Mouse (Mus musculus): ENCODE data around the gene Sat1. TPM values are rescaled to one million over a fixed set of nuclear protein-coding genes. Genes with fewer than 3 reads are reported as not detected.

Gene Sat1
- polyA plus RNA-seq, 1 experiment from 2014 or later: 101 TPM

DNA sequence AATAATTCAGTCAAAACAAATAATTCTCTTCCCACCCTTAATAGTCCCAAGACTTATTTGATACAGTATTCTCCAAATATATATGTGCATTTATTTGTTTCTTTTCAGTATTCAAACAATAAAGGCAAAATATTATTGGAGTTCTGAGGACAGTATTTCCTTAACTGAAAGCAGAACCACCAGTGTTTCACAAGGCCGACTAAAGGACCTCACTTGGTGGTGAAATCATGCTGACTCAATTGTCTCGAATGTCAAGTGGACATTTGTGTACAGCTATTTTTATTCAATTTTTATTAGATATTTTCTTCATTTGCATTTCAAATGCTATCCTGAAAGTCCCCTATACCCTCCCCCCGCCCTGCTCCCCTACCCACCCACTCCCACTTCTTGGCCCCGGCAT, 21.3 kb downstream of the Sat1 start:
- Histone ChIP-seq H3K27me3 (no peaks in the 10 kb centered on the region), H3K4me2 (replicated peaks) (no peak overlapping the region), H3K36me3 (no peaks in the 10 kb centered on the region), H3K9me3 (no peaks in the 10 kb centered on the region), H3K27ac (no peak overlapping the region), H3K4me3 (no peak overlapping the region), H3K4me1 (no peaks in the 10 kb centered on the region), H3K9ac (no peak overlapping the region)
- no peak for ATAC-seq (ENCODE audit: insufficient number of reproducible peaks, insufficient read depth, low FRiP score, low TSS enrichment)
- 77% methylated on average over 4 of the region's 4 CpGs for WGBS

DNA sequence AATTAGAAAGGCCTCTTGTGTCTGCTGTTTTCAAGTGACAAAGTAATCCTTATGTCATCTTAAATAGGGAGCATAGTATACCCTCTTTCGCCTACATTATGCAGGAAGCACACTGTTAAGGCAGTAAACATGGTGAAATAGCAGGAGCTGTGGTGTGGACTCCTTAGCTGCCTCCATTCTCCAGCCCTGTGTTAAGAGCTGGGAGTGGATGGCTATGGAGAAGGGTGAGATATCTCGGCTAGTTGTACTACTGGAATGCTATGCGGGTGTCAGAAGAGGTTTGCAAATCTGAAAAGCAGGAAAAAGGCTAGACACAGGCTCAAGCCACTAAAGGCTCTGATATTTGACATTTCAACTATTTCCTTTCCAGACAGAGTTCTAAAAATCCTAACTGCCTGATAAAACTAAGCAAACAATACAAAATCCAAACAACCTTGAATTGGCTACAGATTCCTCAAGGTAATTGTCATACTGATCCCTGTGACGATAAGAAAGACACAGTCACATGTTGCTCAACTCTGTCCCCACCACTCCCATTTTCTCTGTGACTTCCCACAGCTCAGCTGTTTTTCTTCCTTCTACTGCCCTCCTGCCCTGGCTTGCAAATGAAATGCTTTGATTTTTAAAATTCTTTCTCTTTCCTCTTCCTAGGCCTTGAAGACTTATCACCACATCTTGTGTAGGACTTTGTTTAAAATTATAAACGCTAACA, 22.4 kb downstream of the Sat1 start:
- Histone ChIP-seq H3K4me1 (no peaks in the 10 kb centered on the region), H3K27ac (no peak overlapping the region), H3K9me3 (no peaks in the 10 kb centered on the region), H3K27me3 (no peaks in the 10 kb centered on the region), H3K9ac (no peak overlapping the region), H3K4me2 (replicated peaks) (no peak overlapping the region), H3K4me3 (no peak overlapping the region), H3K36me3 (no peaks in the 10 kb centered on the region)
- ATAC-seq (ENCODE audit: insufficient number of reproducible peaks, insufficient read depth, low FRiP score, low TSS enrichment): no peak
- 70% methylated on average over 5 of the region's 5 CpGs for WGBS

DNA sequence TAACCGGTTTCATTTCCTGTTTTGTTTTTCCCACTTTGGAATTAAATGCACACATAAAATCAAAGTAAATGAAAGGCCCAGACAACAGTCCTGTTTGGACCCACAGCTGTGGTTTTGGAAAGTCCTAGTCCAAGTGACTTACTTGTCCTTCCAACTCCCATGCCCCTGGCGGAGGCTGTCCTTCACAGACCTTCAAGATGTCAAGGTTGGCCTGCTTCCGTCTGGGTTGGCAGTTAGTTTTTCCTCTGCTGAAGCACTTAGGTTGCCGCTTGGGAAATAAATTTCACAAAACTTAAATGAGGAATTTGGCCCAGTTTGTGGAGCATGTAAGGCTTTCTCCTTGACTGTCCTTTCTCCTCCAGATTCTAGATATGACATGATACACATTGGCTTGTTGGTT, 24.3 kb downstream of the Sat1 start:
- Histone ChIP-seq H3K4me2 (replicated peaks) (no peak overlapping the region), H3K27me3 (no peaks in the 10 kb centered on the region), H3K27ac (no peak overlapping the region), H3K4me3 (no peak overlapping the region), H3K4me1 (no peaks in the 10 kb centered on the region), H3K9me3 (no peaks in the 10 kb centered on the region), H3K9ac (no peak overlapping the region), H3K36me3 (no peaks in the 10 kb centered on the region)
- no peak for ATAC-seq (ENCODE audit: insufficient number of reproducible peaks, insufficient read depth, low FRiP score, low TSS enrichment)
- WGBS: 83% methylated on average over 4 of the region's 4 CpGs

DNA sequence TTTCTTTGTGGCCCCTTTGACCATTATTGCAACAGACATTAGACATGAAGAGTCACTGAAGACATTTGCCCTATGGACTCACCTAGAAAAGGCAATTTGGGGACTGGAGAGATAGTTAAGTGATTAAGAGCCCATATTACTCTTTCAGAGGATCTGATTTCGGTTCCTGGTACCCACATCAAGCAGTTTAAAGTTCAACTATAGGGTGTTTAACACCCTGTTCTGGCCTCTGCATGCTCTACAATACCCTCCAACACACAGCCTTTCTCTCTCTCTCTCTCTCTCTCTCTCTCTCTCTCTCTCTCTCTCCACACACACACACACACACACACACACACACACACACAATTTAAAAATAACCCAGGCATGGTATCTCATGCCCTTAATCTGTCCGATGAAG, 38.6 kb downstream of the Sat1 start:
- ATAC-seq (ENCODE audit: insufficient number of reproducible peaks, insufficient read depth, low FRiP score, low TSS enrichment): no peak

DNA sequence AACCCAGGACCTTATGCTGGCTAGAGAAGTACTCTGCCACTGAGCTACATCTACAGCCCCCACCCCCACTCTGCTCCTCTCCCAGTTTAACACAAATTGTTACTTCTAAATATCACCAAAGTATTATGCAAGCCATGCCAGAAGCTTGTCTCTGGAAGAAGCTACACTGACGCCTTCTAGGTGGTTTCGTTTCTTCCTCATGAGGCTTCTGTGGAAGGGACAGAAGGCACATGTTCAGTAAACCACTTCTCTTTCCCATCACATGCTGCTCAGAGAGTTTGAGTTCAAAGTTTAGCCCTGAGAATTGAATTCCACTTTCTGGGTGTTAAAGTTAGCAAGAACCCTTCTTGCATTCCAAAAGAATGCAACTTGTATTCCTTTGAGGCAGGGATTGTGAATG, 39.0 kb downstream of the Sat1 start:
- 66% methylated on average over 2 of the region's 2 CpGs for WGBS
- no peaks in the 10 kb centered on the region for H3K36me3 ChIP-seq
- no peaks in the 10 kb centered on the region for H3K27me3 ChIP-seq
- H3K4me1 ChIP-seq: no peaks in the 10 kb centered on the region
- no peaks in the 10 kb centered on the region for H3K9me3 ChIP-seq
- H3K9ac ChIP-seq: no peak overlapping the region
- no peak for ATAC-seq (ENCODE audit: insufficient number of reproducible peaks, insufficient read depth, low FRiP score, low TSS enrichment)
- H3K27ac ChIP-seq: no peak overlapping the region
- H3K4me2 ChIP-seq (replicated peaks): no peak overlapping the region
- no peak overlapping the region for H3K4me3 ChIP-seq

More for the DNA sequence above, 38.6 kb downstream of the Sat1 start:
- Histone ChIP-seq H3K36me3 (no peaks in the 10 kb centered on the region), H3K9ac (no peak overlapping the region), H3K27ac (no peak overlapping the region), H3K27me3 (no peaks in the 10 kb centered on the region), H3K4me2 (replicated peaks) (no peak overlapping the region), H3K4me3 (no peak overlapping the region), H3K4me1 (no peaks in the 10 kb centered on the region), H3K9me3 (no peaks in the 10 kb centered on the region)
- 71% methylated on average over 2 of the region's 2 CpGs for WGBS

DNA sequence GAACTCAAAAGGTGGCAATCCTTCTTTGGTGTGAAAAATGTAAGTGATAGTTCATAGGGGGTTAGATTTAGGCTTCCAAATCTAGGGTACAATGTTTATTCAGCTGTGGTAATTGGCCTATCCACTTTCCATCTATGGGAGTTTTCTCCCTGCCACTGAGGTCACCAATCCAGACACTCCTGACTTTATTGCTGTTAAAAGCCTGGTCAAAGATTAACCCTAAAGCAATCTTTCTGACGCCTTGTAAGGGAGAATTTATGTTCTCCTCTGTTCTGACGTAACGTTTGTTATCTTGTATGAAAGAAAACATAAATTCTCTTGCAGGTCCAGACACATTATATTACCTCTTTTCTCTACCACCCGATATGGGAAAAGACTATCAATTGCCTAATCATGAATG, 40.7 kb downstream of the Sat1 start:
- no peak overlapping the region for H3K9ac ChIP-seq
- H3K4me2 ChIP-seq (replicated peaks): no peak overlapping the region
- no peaks in the 10 kb centered on the region for H3K27me3 ChIP-seq
- no peak overlapping the region for H3K27ac ChIP-seq
- 73% methylated on average over 4 of the region's 4 CpGs for WGBS
- no peaks in the 10 kb centered on the region for H3K9me3 ChIP-seq
- no peak overlapping the region for H3K4me3 ChIP-seq
- no peaks in the 10 kb centered on the region for H3K4me1 ChIP-seq
- no peaks in the 10 kb centered on the region for H3K36me3 ChIP-seq
- ATAC-seq (ENCODE audit: insufficient number of reproducible peaks, insufficient read depth, low FRiP score, low TSS enrichment): no peak

DNA sequence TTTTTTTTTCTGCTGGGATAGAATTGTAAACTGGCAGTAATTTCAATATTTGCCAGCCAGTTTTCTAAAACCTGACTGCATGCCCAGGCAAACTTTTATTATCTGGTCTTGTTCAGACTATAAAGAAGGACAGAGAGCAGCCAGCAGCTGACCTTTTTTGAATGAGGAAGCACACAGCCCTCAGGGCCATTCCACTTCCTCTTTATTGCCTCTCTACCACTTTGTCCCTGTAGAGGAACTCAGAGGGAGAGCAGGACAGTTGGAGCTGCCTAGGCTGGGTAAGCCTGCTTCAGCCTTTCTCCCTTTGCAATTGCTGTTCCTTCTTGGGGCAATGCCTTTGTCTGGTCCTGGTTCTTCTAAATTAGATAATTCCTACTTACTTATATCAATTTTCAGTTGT, 43.9 kb downstream of the Sat1 start:
- H3K27me3 ChIP-seq: no peaks in the 10 kb centered on the region
- no peak overlapping the region for H3K4me2 ChIP-seq (replicated peaks)
- no peak overlapping the region for H3K4me3 ChIP-seq
- H3K9me3 ChIP-seq: no peaks in the 10 kb centered on the region
- no peak overlapping the region for H3K9ac ChIP-seq
- no peak overlapping the region for H3K27ac ChIP-seq
- H3K36me3 ChIP-seq: no peaks in the 10 kb centered on the region
- no peaks in the 10 kb centered on the region for H3K4me1 ChIP-seq
- ATAC-seq (ENCODE audit: insufficient number of reproducible peaks, insufficient read depth, low FRiP score, low TSS enrichment): no peak

DNA sequence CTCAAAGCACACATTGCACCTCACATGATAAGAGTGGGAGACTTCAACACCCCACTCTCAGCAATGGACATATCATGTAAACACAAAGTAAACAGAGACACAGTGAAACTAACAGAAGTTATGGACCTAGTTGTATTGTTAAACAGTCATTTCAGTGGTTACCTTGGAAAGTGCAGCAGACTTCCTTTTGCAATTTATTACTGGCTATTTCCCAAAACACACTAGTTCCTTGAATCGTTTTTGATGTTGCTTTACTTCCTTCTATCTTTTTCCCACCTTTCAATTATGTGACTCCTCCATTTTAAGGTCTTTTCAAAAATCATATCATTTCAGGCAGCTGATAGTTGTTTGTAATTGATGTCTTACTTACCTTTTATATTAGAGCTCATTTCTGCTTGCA, 44.5 kb downstream of the Sat1 start:
- ATAC-seq (ENCODE audit: insufficient number of reproducible peaks, insufficient read depth, low FRiP score, low TSS enrichment): no peak
- Histone ChIP-seq H3K9me3 (no peaks in the 10 kb centered on the region), H3K36me3 (no peaks in the 10 kb centered on the region), H3K4me3 (no peak overlapping the region), H3K9ac (no peak overlapping the region), H3K4me1 (no peaks in the 10 kb centered on the region), H3K27ac (no peak overlapping the region), H3K27me3 (no peaks in the 10 kb centered on the region), H3K4me2 (replicated peaks) (no peak overlapping the region)
- WGBS: 66% methylated on average over 1 of the region's 1 CpGs

DNA sequence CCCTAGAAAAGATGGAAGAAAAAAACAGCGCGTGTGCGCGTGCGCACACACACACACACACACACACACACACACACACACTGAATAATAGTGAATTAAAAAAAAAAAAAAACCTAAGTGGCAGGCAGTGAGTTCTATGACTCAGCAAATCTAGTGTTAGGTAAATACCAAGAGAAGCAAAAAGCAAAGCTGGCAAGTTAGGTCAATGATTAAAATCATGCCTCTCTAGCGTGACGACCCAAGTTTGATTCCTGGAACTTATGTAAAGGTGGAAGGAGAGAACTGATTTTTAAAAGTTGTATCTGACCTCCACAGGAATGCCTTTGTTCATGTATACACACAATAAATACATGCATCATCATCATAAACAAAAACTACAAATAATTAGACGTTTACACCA, 46.4 kb downstream of the Sat1 start:
- ATAC-seq (ENCODE audit: insufficient number of reproducible peaks, insufficient read depth, low FRiP score, low TSS enrichment): no peak
- 96% methylated on average over 8 of the region's 8 CpGs for WGBS

DNA sequence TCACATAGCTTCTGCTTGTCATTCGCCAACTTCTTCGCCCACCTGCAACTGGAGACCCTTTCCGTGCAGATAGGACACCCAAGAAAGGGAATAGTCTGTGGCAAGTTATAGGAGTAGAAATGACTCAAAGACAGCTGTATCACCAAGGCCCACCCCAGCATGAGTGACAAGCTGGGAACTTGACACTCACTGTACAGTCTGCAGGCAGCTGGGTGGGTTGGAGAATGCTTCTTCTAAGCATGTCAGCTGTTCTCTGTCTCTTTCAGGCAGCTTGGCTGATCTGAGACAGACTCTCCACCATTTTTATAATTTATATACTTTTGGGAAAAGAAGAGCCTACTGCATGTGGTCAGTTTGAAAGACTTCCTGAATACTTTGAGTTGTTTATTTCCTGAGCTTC, 48.6 kb downstream of the Sat1 start:
- Histone ChIP-seq H3K27me3 (no peaks in the 10 kb centered on the region), H3K4me3 (no peak overlapping the region), H3K36me3 (no peaks in the 10 kb centered on the region), H3K4me2 (replicated peaks) (no peak overlapping the region), H3K9ac (no peak overlapping the region), H3K27ac (no peak overlapping the region), H3K4me1 (no peaks in the 10 kb centered on the region), H3K9me3 (no peaks in the 10 kb centered on the region)
- WGBS: 93% methylated on average over 3 of the region's 3 CpGs
- no peak for ATAC-seq (ENCODE audit: insufficient number of reproducible peaks, insufficient read depth, low FRiP score, low TSS enrichment)

More for the DNA sequence above, 46.4 kb downstream of the Sat1 start:
- Histone ChIP-seq H3K4me2 (replicated peaks) (no peak overlapping the region), H3K36me3 (no peaks in the 10 kb centered on the region), H3K4me1 (no peaks in the 10 kb centered on the region), H3K9me3 (no peaks in the 10 kb centered on the region), H3K9ac (no peak overlapping the region), H3K4me3 (no peak overlapping the region), H3K27ac (no peak overlapping the region), H3K27me3 (no peaks in the 10 kb centered on the region)

DNA sequence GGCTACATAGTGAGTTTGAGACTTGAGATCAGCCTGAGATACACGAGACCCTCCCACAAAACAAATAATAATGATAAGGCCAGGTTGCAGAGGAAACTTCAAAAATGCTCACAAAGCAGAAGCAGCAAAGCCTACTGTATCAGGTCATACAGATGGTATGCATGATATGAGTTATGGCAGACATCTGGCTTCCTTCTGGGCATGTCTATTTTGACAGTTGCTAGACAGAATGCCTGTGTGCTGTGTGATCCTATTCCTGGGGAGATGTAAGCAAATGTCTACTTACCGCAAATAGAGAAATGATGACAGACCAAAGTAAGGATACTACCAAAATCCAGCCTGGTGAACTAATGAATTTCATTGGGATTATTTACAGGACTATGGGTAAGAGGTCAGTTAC, 49.9 kb downstream of the Sat1 start:
- Histone ChIP-seq H3K27me3 (no peaks in the 10 kb centered on the region), H3K4me3 (no peak overlapping the region), H3K9ac (no peak overlapping the region), H3K4me2 (replicated peaks) (no peak overlapping the region), H3K36me3 (no peaks in the 10 kb centered on the region), H3K9me3 (no peaks in the 10 kb centered on the region), H3K4me1 (no peaks in the 10 kb centered on the region), H3K27ac (no peak overlapping the region)
- ATAC-seq (ENCODE audit: insufficient number of reproducible peaks, insufficient read depth, low FRiP score, low TSS enrichment): no peak
- 77% methylated on average over 2 of the region's 2 CpGs for WGBS

DNA sequence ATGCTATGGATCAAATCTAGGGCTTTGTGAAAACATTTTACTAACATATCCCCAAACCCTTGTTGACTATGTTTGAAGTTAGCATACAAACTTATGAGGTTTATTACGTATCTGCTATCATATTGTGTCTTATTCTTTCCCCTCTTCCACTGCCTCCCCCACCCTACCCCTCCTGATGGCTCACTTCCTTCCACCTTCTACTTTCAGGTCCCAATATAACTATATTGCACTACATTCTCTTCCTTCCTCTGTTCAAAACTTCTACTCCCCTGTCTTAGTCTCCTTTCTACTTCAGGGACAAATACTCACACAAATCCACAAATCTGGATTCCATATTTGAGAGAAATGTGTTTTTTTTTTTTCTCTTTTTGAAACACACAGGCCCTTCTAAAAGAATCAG, 52.7 kb downstream of the Sat1 start:
- H3K4me2 ChIP-seq (replicated peaks): no peak overlapping the region
- H3K36me3 ChIP-seq: no peaks in the 10 kb centered on the region
- no peaks in the 10 kb centered on the region for H3K9me3 ChIP-seq
- H3K4me3 ChIP-seq: no peak overlapping the region
- no peaks in the 10 kb centered on the region for H3K27me3 ChIP-seq
- ATAC-seq (ENCODE audit: insufficient number of reproducible peaks, insufficient read depth, low FRiP score, low TSS enrichment): no peak
- 76% methylated on average over 1 of the region's 1 CpGs for WGBS
- H3K9ac ChIP-seq: no peak overlapping the region
- no peaks in the 10 kb centered on the region for H3K4me1 ChIP-seq
- no peak overlapping the region for H3K27ac ChIP-seq

Measured in embryonic facial prominence, embryonic 12.5 days (tissue).